Mouse (Mus musculus): Measurements from ENCODE around the gene Sptbn1.

DNA sequence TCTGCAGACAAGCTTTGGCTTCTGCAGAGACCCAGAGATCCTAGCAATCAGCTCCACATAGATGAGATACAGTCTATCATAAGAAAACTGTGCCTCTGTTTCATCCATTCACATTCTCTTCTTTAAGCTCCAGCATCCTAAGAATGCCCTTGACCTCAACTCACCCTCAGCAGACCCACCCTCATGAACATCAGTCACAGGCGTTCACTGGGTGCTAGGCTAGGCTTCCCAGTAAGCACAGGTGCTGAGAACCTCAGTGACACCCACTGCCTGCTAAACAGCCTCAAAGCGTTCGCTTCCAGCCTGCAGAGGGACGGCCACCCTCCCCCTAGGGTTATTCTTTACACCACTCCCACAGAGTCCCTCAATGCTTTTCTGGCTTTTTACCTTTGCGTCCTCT lies 119.1 kb downstream of the Sptbn1 start:
- no peak for TF ChIP-seq POLR2A (IDR thresholded peaks at IDR 0.05; ENCODE audit: low read depth, low read length)
- TF ChIP-seq CTCF (IDR thresholded peaks at IDR 0.05; ENCODE audit: extremely low read depth, insufficient read length, insufficient replicate concordance, low read depth, low read length) = no peak

Data from small intestine, adult 2 months (tissue).